Comparison of ENCODE assay signal across 11 mouse cellular contexts in genomic region chr14:121368108-121368705, GRCm38 (mm10). TPM values are rescaled to one million over a fixed set of nuclear protein-coding genes. Genes with fewer than 3 reads are reported as not detected.
DNase-seq lines count a peak whose midpoint lies in the region; ATAC-seq lines count a peak whose summit lies in the region.
"Had no signal": no experiment of that assay in that cellular context is flagged by ENCODE, and none has a peak within 500 bp of the region (broad histone marks: within the 10 kb centered on the region; RNA-seq: fewer than 3 reads in every experiment).

No protein-coding gene starts in this region.

- H3K4me1 ChIP-seq in heart, embryonic 16.5 days (ENCODE audit: control insufficient read depth, insufficient read depth, low read length) = peaks cover 80% of the 10 kb centered on the region

- no peak overlapping the region for H3K4me3 ChIP-seq in heart, embryonic 16.5 days (ENCODE audit: low read length)
- H3K4me3 ChIP-seq: embryonic facial prominence, embryonic 15.5 days had no signal

- no peak for ATAC-seq in heart, embryonic 16.5 days (replicated peaks; ENCODE audit: extremely low read depth, insufficient read depth, low FRiP score)

- H3K27ac ChIP-seq in heart, embryonic 16.5 days (ENCODE audit: low read length) = peak overlapping the region; percentile 68

- DNase-seq in heart, adult 18-20 months = no peak
- DNase-seq in spleen, postnatal 36 days (ENCODE audit: low spot score in 2 of 2) = peak; percentile 48 to 61
- DNase-seq in spleen, postnatal 14 days (ENCODE audit: low spot score in 2 of 2) = no peak
- peak; percentile 61 for DNase-seq in liver
- no peak for DNase-seq in embryo, embryonic 10.5 days (ENCODE audit: low spot score)
- DNase-seq in layer of hippocampus, adult 9-10 months (ENCODE audit: low spot score) = no peak
- DNase-seq in thymus, postnatal 4 days = no peak
- DNase-seq: adrenal gland, adult 2 months; cerebellum, adult 2 months had no signal

- peak overlapping the region; percentile 5 for H3K9ac ChIP-seq in heart, embryonic 16.5 days (ENCODE audit: low read length)
- H3K9ac ChIP-seq: embryonic facial prominence, embryonic 15.5 days had no signal

- H3K9me3 ChIP-seq in heart, embryonic 16.5 days (replicated peaks; ENCODE audit: control insufficient read depth, low read length) = peaks cover 2% of the 10 kb centered on the region; the same call in 1 of the 2 replicates
- H3K9me3 ChIP-seq: embryonic facial prominence, embryonic 15.5 days had no signal

- H3K36me3 ChIP-seq in heart, embryonic 16.5 days (ENCODE audit: control insufficient read depth, insufficient read depth) = peaks cover 7% of the 10 kb centered on the region
- H3K36me3 ChIP-seq: embryonic facial prominence, embryonic 15.5 days had no signal

- H3K4me2 ChIP-seq in heart, embryonic 16.5 days (ENCODE audit: low read depth, low read length) = peak overlapping the region; percentile 34
- H3K4me2 ChIP-seq: embryonic facial prominence, embryonic 15.5 days had no signal

- 63% methylated on average over 4 of the region's 4 CpGs for WGBS in heart, embryonic 16.5 days

- H3K27me3 ChIP-seq in heart, embryonic 16.5 days (ENCODE audit: control insufficient read depth, insufficient read depth, low read length) = no peaks in the 10 kb centered on the region
- H3K27me3 ChIP-seq: embryonic facial prominence, embryonic 15.5 days had no signal

RNA-seq across cellular contexts. Expression of gene Stk24, which starts 11.6 kb away (rescaled TPM):
- 36.6 and 38.6 TPM in 2 replicates for polyA plus RNA-seq in heart, embryonic 16.5 days (2015; fragmentation: Nextera tagmentation; extraction: Ambion mirVana)
- total RNA-seq in heart, adult 18-20 months (2021) = 10 to 100 TPM; 71.3 to 77.6 TPM

Comparison
In these comparisons a context has a peak if more than half of its experiments do, and no peak if none do; other contexts are left out.
1. DNase-seq: peak in spleen, postnatal 36 days (2 of 2) and liver (single experiment); none in heart, adult 18-20 months (0 of 2), spleen, postnatal 14 days (0 of 2), embryo, embryonic 10.5 days (single experiment), layer of hippocampus, adult 9-10 months (single experiment) and thymus, postnatal 4 days (single experiment).